Mouse (Mus musculus): ENCODE results near the gene Gkn1.

Gene Gkn1

GRCm38 (mm10) chr6:87326932-87327331 is 23.8 kb downstream of the Gkn1 start:
- in situ Hi-C loops (cut with MboI, MseI) = loop anchor here (5.0 kb wide), 1 partner anchor 225 kb away; the partner anchor contains the start of gene D6Ertd527e

GRCm38 (mm10) chr6:87323381-87323780 is 27.4 kb downstream of the Gkn1 start:
- in situ Hi-C loops (cut with MboI, MseI) = no loop called here

DNA sequence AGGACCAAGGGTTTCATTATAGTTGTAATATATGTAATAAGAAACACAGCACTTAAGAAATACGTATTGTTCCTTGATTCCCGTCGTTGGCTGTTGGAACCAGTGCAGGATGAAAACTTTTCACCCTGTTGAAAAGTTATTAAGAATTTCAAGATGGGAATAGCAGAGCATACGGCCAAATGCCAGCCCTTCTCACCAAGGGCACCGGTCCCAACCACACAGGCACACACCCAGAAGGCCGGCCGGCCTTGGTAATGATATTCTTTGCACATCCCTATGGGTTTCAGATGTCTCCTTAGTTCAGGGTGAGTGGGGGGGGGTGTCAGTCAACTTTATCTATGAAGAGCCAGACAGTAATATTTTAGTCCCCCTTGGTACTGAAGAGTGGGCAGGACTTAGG is 32.1 kb downstream of the Gkn1 start:
- in situ Hi-C loops (cut with MboI, MseI) = no loop called here

- in situ Hi-C loops (cut with MboI, MseI) = no loop called here
These were observed 33.8 kb downstream of the Gkn1 start for GRCm38 (mm10) chr6:87316966-87317365.

GRCm38 (mm10) chr6:87312761-87313160 is 38.0 kb downstream of the Gkn1 start:
- in situ Hi-C loops (cut with MboI, MseI) = no loop called here

- in situ Hi-C loops (cut with MboI, MseI) = no loop called here
These were observed 46.3 kb downstream of the Gkn1 start for GRCm38 (mm10) chr6:87304486-87304885.

DNA sequence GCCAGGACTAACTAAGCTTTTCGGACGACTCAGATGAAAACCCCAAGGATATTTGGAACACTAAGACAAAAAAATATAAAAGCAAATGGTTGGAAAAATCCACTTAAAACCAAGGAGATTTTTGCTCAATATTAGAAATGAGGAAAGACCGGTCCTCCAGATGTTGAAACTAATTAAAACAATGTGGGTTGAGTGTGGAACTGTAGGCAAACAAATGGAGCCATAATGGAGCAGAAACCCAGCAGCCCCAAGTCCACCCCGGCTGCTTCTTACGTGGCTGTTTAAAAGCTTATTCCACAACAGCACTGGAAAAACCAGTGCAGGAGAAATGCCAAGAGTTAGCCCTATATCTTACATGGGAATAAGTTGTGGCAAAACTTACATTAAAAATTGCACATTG is 48.0 kb downstream of the Gkn1 start:
- in situ Hi-C loops (cut with MboI, MseI) = no loop called here

GRCm38 (mm10) chr6:87301991-87302390 is 48.8 kb downstream of the Gkn1 start:
- in situ Hi-C loops (cut with MboI, MseI) = no loop called here

All from T-helper 1 cell (primary cell).